In the genomic region with DNA sequence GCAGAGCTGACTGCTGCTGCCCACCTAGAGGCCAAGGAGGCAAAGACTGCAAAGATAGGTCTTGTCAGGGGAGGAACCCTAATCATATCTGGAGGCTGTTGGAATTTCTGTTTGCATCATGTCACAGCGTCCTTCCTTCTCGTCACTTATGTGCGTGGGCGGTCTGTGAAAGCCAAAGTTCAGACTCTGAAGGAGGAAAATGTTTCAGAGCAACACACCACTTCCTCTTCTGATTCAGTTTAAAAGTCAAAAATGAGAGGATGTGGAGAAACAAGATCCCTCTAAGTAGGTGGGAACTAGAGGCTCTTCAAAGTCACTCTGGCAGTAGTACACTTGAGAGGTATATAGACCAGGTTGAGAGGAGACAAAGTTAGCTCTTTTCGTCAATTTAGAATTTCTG, we compare ENCODE assay signal across 20 mouse cellular contexts. TPM values are rescaled to one million over a fixed set of nuclear protein-coding genes. Genes with fewer than 3 reads are reported as not detected.
DNase-seq lines count a peak whose midpoint lies in the region; ATAC-seq and TF ChIP-seq lines count a peak whose summit lies in the region.
"Not testable (repeated sequence)": the region's sequence is repeated elsewhere in the genome, so short reads cannot be mapped to it uniquely, and the experiment has no call there.
"Had no signal": no experiment of that assay in that cellular context is flagged by ENCODE, and none has a peak within 500 bp of the region (broad histone marks: within the 10 kb centered on the region; RNA-seq: fewer than 3 reads in every experiment).

A gene (minus strand): TSS at position 187 of the 400 bp plus-strand sequence.

- peak; percentile 73 for ATAC-seq in common myeloid progenitor, adult 5-6 weeks (replicated peaks; ENCODE audit: low read depth, poor library complexity, severe bottlenecking)
- peak; percentile 30; the same call in 1 of the 2 replicates for ATAC-seq in lung, postnatal 0 days
- ATAC-seq in monocyte, adult 5-6 weeks (replicated peaks; ENCODE audit: insufficient number of reproducible peaks, low FRiP score, low TSS enrichment, poor library complexity, severe bottlenecking): peak; percentile 83

- TF ChIP-seq CTCF in MEL (IDR thresholded peaks at IDR 0.05 in 2 of 3, conservative IDR thresholded peaks at IDR 0.05 in 1 of 3; ENCODE audit: control insufficient read depth in 1 of 3, insufficient read depth in 1 of 3, low read depth in 2 of 3, low read length in 3 of 3, poor library complexity in 1 of 3, severe bottlenecking in 1 of 3); liver, adult 2 months (IDR thresholded peaks at IDR 0.05; ENCODE audit: low read depth, low read length); lung, postnatal 0 days (IDR thresholded peaks at IDR 0.05): not testable (repeated sequence)

- not testable (repeated sequence) for H3K9ac ChIP-seq in MEL (ENCODE audit: control insufficient read depth, low read depth, low read length, poor library complexity, severe bottlenecking); liver, adult 2 months (ENCODE audit: low read depth, low read length); lung, postnatal 0 days (replicated peaks; ENCODE audit: low read depth)

- not testable (repeated sequence) for H3K4me2 ChIP-seq in lung, postnatal 0 days (replicated peaks; ENCODE audit: low read depth, low read length)

- not testable (repeated sequence) for H3K4me1 ChIP-seq in MEL (ENCODE audit: control insufficient read depth in 1 of 2, insufficient read depth in 2 of 2, low read length in 2 of 2); liver, adult 2 months (ENCODE audit: control insufficient read depth, insufficient read depth, low read length); lung, postnatal 0 days (ENCODE audit: insufficient read depth, low read depth, low read length)

- H3K79me2 ChIP-seq in MEL (ENCODE audit: control insufficient read depth, insufficient read depth, low read length, poor library complexity); liver, adult 2 months (ENCODE audit: control insufficient read depth, insufficient read depth, low read length): not testable (repeated sequence)

- H3K4me3 ChIP-seq in MEL (ENCODE audit: control insufficient read depth in 1 of 2, insufficient read depth in 1 of 2, low read depth in 2 of 2, low read length in 2 of 2); liver, adult 2 months (ENCODE audit: insufficient read depth, low read depth, low read length); lung, postnatal 0 days (ENCODE audit: low read depth, low read length): not testable (repeated sequence)

- 58% methylated on average over 5 of the region's 5 CpGs for WGBS in liver, adult 2 months
- 30% methylated on average over 5 of the region's 5 CpGs for WGBS in lung, postnatal 0 days

- not testable (repeated sequence) for H3K36me3 ChIP-seq in MEL (ENCODE audit: control insufficient read depth in 1 of 2, insufficient read depth in 2 of 2, low read length in 2 of 2); liver, adult 2 months (ENCODE audit: control insufficient read depth, insufficient read depth, low read length); lung, postnatal 0 days (ENCODE audit: insufficient read depth, low read length)

- TF ChIP-seq RAD21 in MEL (IDR thresholded peaks at IDR 0.05; ENCODE audit: low read depth, low read length): not testable (repeated sequence)

- not testable (repeated sequence) for TF ChIP-seq EP300 in MEL (IDR thresholded peaks at IDR 0.05; ENCODE audit: low read depth in 1 of 2, low read length in 2 of 2); lung, postnatal 0 days (IDR thresholded peaks at IDR 0.05)

- not testable (repeated sequence) for H3K27me3 ChIP-seq in MEL (ENCODE audit: control insufficient read depth in 1 of 2, insufficient read depth in 2 of 2, low read length in 2 of 2); liver, adult 2 months (ENCODE audit: control insufficient read depth, insufficient read depth, low read length); lung, postnatal 0 days (replicated peaks; ENCODE audit: insufficient read depth, low read length)

- H3K27ac ChIP-seq in MEL (ENCODE audit: control insufficient read depth, low read depth, low read length): peak within 1 kb of the TSS; percentile 47
- H3K27ac ChIP-seq in liver, adult 2 months (replicated peaks; ENCODE audit: insufficient read depth, low read depth, low read length); lung, postnatal 0 days (ENCODE audit: low read length): not testable (repeated sequence)

- DNase-seq in B cell, adult 2 months: peak; percentile 65 to 67
- peak; percentile 60 for DNase-seq in MEL (ENCODE audit: low read depth, low spot score)
- DNase-seq in liver, adult 2 months (ENCODE audit: extremely low read depth, low read depth, low spot score): peak; percentile 20
- peak; percentile 48 for DNase-seq in lung, postnatal 0 days (ENCODE audit: low spot score)
- peak; percentile 27 to 29 for DNase-seq in spleen, adult 18-20 months
- DNase-seq in thymus, postnatal 14 days: peak; percentile 17

- H3K9me3 ChIP-seq in MEL (replicated peaks; ENCODE audit: insufficient read depth, low read length); lung, postnatal 0 days (ENCODE audit: low read length): not testable (repeated sequence)

- TF ChIP-seq POLR2A in MEL (IDR thresholded peaks at IDR 0.05; ENCODE audit: control insufficient read depth in 1 of 2, insufficient read depth in 1 of 2, low read depth in 1 of 2, low read length in 2 of 2, poor library complexity in 1 of 2); liver, adult 2 months (IDR thresholded peaks at IDR 0.05; ENCODE audit: extremely low read depth, insufficient read depth, low read length): not testable (repeated sequence)

RNA-seq across cellular contexts. Expression of the gene that starts here (rescaled TPM):
- 0.19 and 0.59 TPM in 2 replicates for total RNA-seq in MEL (2012; rRNA removed)
- polyA plus RNA-seq in MEL (2012; ENCODE audit: insufficient read depth in 1 of 2, insufficient read length in 2 of 2, low read depth in 1 of 2, low replicate concordance in 2 of 2, missing spikeins in 1 of 2): not detected
- total RNA-seq in common myeloid progenitor, adult 5-6 weeks (2017): not detected in 2 replicates
- total RNA-seq in liver, adult 2 months (2014; rRNA removed): 0.74 and 1.5 TPM in 2 replicates
- 0.17 and 0.92 TPM in 2 replicates for polyA plus RNA-seq in liver, adult 2 months (2012; rRNA removed)
- polyA plus RNA-seq in lung, postnatal 0 days (2015; fragmentation: Nextera tagmentation; extraction: Ambion mirVana): 18.0 and 18.2 TPM in 2 replicates
- total RNA-seq in monocyte, adult 5-6 weeks (2017): 257 to 385 TPM (median 377 TPM) in 3 replicates
- total RNA-seq: gastrocnemius, adult 2 months; heart, postnatal 4 days; layer of hippocampus, adult 18-20 months; left cerebral cortex, postnatal 4 days had no signal
- polyA plus RNA-seq: embryonic facial prominence, embryonic 15.5 days; forebrain, embryonic 14.5 days; G1E; heart, embryonic 10.5 days; limb, embryonic 15.5 days; liver, embryonic 16.5 days; midbrain, embryonic 12.5 days; neural tube, embryonic 12.5 days had no signal

Comparison
In these comparisons a context has a peak if more than half of its experiments do, and no peak if none do; other contexts are left out.
1. RNA of the gene that starts here (total RNA-seq): 257 to 385 TPM in monocyte, adult 5-6 weeks; 0.74 to 1.5 TPM in liver, adult 2 months, 0.19 to 0.59 TPM in MEL and not detected in common myeloid progenitor, adult 5-6 weeks; every median in the first group is over 100 times any median in the second.
2. Peak in DNase-seq and H3K27ac ChIP-seq in MEL; RNA of the gene not detected or under 1 TPM.
3. Peak in ATAC-seq in common myeloid progenitor, adult 5-6 weeks; RNA of the gene not detected or under 1 TPM.
4. ATAC-seq: peak in every context shown above with its lines; median percentile 83 in monocyte, adult 5-6 weeks; 73 in common myeloid progenitor, adult 5-6 weeks; 30 in lung, postnatal 0 days.
5. Peak in every context shown above with its lines, with median percentiles within 50 percentile points of each other: DNase-seq.